ENCODE assay signal across 30 mouse cellular contexts in genomic region chr13:103238034-103238705, GRCm38 (mm10).
A peak's percentile ranks its signal among the peaks of the same experiment; 100 is the strongest.
DNase-seq lines count a peak whose midpoint lies in the region; ATAC-seq lines count a peak whose summit lies in the region.
"Had no signal": no experiment of that assay in that cellular context is flagged by ENCODE, and none has a peak within 500 bp of the region (broad histone marks: within the 10 kb centered on the region; RNA-seq: fewer than 3 reads in every experiment).

No protein-coding gene starts in this region.

- 88% methylated on average over 7 of the region's 7 CpGs for WGBS in heart, embryonic 10.5 days

- H3K9me3 ChIP-seq in heart, embryonic 10.5 days = no peaks in the 10 kb centered on the region
- H3K9me3 ChIP-seq: embryonic facial prominence, embryonic 10.5 days; embryonic facial prominence, embryonic 15.5 days; forebrain, embryonic 12.5 days; G1E; hindbrain, embryonic 12.5 days; intestine, embryonic 15.5 days; liver, embryonic 13.5 days; neural tube, embryonic 15.5 days; stomach, embryonic 15.5 days had no signal

- H3K27ac ChIP-seq in heart, embryonic 10.5 days = no peak overlapping the region
- H3K27ac ChIP-seq: embryonic facial prominence, embryonic 10.5 days; embryonic facial prominence, embryonic 15.5 days; forebrain, embryonic 12.5 days; hindbrain, embryonic 12.5 days; hindbrain, postnatal 0 days; intestine, embryonic 15.5 days; left cerebral cortex, adult 2 months; liver, embryonic 13.5 days; neural tube, embryonic 15.5 days; stomach, embryonic 15.5 days had no signal

- no peak for ATAC-seq in cerebellum, adult (ENCODE audit: insufficient number of reproducible peaks, low FRiP score, low TSS enrichment)
- ATAC-seq: forebrain, postnatal 0 days; hindbrain, postnatal 0 days; intestine, embryonic 15.5 days had no signal

- H3K4me1 ChIP-seq in heart, embryonic 10.5 days = no peaks in the 10 kb centered on the region
- H3K4me1 ChIP-seq: embryonic facial prominence, embryonic 10.5 days; embryonic facial prominence, embryonic 15.5 days; forebrain, embryonic 12.5 days; hindbrain, embryonic 12.5 days; intestine, embryonic 15.5 days; liver, embryonic 13.5 days; neural tube, embryonic 15.5 days; stomach, embryonic 15.5 days had no signal

- DNase-seq in heart, embryonic 10.5 days (ENCODE audit: low spot score) = peak; percentile 45
- DNase-seq in heart, adult 8-10 months (ENCODE audit: low spot score) = no peak
- peak; percentile 94 for DNase-seq in kidney, adult 9 months
- DNase-seq in kidney, postnatal 10 days = peak; percentile 56
- peak; percentile 63 for DNase-seq in yolk sac, embryonic 10.5 days (ENCODE audit: low spot score)
- DNase-seq in layer of hippocampus, adult 8-10 months (ENCODE audit: low spot score in 2 of 2) = no peak
- DNase-seq in adrenal gland, adult 18-20 months (ENCODE audit: low spot score in 2 of 2) = no peak
- DNase-seq: adrenal gland, postnatal 25 days; cerebellum, adult 18-20 months; cerebellum, postnatal 14 days; forebrain, postnatal 0 days; gastrocnemius, postnatal 10 days; heart, postnatal 36 days; left cerebral cortex, postnatal 4 days; liver, embryonic 13.5 days; lung, adult 2 months; lung, postnatal 10 days; midbrain, embryonic 14.5 days; right cerebral cortex, postnatal 25 days had no signal

- no peaks in the 10 kb centered on the region for H3K27me3 ChIP-seq in heart, embryonic 10.5 days (ENCODE audit: insufficient read depth, poor library complexity, severe bottlenecking)
- H3K27me3 ChIP-seq: embryonic facial prominence, embryonic 15.5 days; forebrain, embryonic 12.5 days; hindbrain, embryonic 12.5 days; intestine, embryonic 15.5 days; liver, embryonic 13.5 days; neural tube, embryonic 15.5 days; stomach, embryonic 15.5 days had no signal

- no peaks in the 10 kb centered on the region for H3K36me3 ChIP-seq in heart, embryonic 10.5 days
- H3K36me3 ChIP-seq: embryonic facial prominence, embryonic 10.5 days; embryonic facial prominence, embryonic 15.5 days; forebrain, embryonic 12.5 days; G1E; hindbrain, embryonic 12.5 days; intestine, embryonic 15.5 days; liver, embryonic 13.5 days; neural tube, embryonic 15.5 days; stomach, embryonic 15.5 days had no signal

- no peak overlapping the region for H3K4me3 ChIP-seq in heart, embryonic 10.5 days
- H3K4me3 ChIP-seq: embryonic facial prominence, embryonic 10.5 days; embryonic facial prominence, embryonic 15.5 days; forebrain, embryonic 12.5 days; hindbrain, embryonic 12.5 days; intestine, embryonic 15.5 days; left cerebral cortex, adult 2 months; liver, embryonic 13.5 days; neural tube, embryonic 15.5 days; stomach, embryonic 15.5 days had no signal

Comparison
In these comparisons a context has a peak if more than half of its experiments do, and no peak if none do; other contexts are left out.
1. DNase-seq: peak in heart, embryonic 10.5 days (single experiment), kidney, adult 9 months (single experiment), kidney, postnatal 10 days (single experiment) and yolk sac, embryonic 10.5 days (single experiment); none in heart, adult 8-10 months (single experiment), layer of hippocampus, adult 8-10 months (0 of 2) and adrenal gland, adult 18-20 months (0 of 2).